Mouse (Mus musculus): ENCODE measurements around the gene Clk4. TPM values are rescaled to one million over a fixed set of nuclear protein-coding genes. Genes with fewer than 3 reads are reported as not detected.

Clk4 gene
- polyA plus RNA-seq, 1 experiment from 2014 or later, result 51.0 TPM

- DNase-seq, result no peak
- Histone ChIP-seq H3K9ac (no peak overlapping the region), H3K36me3 (no peaks in the 10 kb centered on the region), H3K4me3 (replicated peaks) (no peak overlapping the region), H3K9me3 (replicated peaks) (0 out of 2 replicates have a peak, but pooled peaks cover 2% of the 10 kb centered on the region), H3K27me3 (no peaks in the 10 kb centered on the region), H3K27ac (no peak overlapping the region), H3K4me1 (replicated peaks) (peaks cover 5% of the 10 kb centered on the region; the same call in 1 of the 2 replicates), H3K4me2 (no peak overlapping the region)
- 65% methylated on average over 7 of the region's 7 CpGs for WGBS (ENCODE audit: insufficient replicate concordance)
- no peak for ATAC-seq (ENCODE audit: low read depth)
Measured at GRCm38 (mm10) chr11:51315991-51316810, 54.7 kb downstream of the Clk4 start.

- ATAC-seq (ENCODE audit: low read depth) (no peak), DNase-seq (no peak)
Measured at GRCm38 (mm10) chr11:51320609-51321008, 59.1 kb downstream of the Clk4 start.

GRCm38 (mm10) chr11:51326908-51327307 lies 65.4 kb downstream of the Clk4 start:
- ATAC-seq (ENCODE audit: low read depth) (no peak), DNase-seq (no peak)
- H3K4me3 ChIP-seq (replicated peaks), result no peak overlapping the region
- 53% methylated on average over 6 of the region's 6 CpGs for WGBS (ENCODE audit: insufficient replicate concordance)
- H3K9me3 ChIP-seq (replicated peaks), result no peaks in the 10 kb centered on the region
- H3K27me3 ChIP-seq, result no peaks in the 10 kb centered on the region
- H3K36me3 ChIP-seq, result no peaks in the 10 kb centered on the region
- no peak overlapping the region for H3K27ac ChIP-seq
- no peak overlapping the region for H3K9ac ChIP-seq
- H3K4me1 ChIP-seq (replicated peaks), result no peaks in the 10 kb centered on the region
- no peak overlapping the region for H3K4me2 ChIP-seq

More at GRCm38 (mm10) chr11:51320609-51321008, 59.1 kb downstream of the Clk4 start:
- Histone ChIP-seq H3K4me2 (no peak overlapping the region), H3K4me1 (replicated peaks) (no peaks in the 10 kb centered on the region), H3K4me3 (replicated peaks) (no peak overlapping the region), H3K27ac (no peak overlapping the region), H3K9me3 (replicated peaks) (0 out of 2 replicates have a peak, but pooled peaks cover 4% of the 10 kb centered on the region), H3K9ac (no peak overlapping the region), H3K36me3 (no peaks in the 10 kb centered on the region), H3K27me3 (no peaks in the 10 kb centered on the region)

GRCm38 (mm10) chr11:51328387-51328942 lies 66.9 kb downstream of the Clk4 start:
- Histone ChIP-seq H3K27me3 (no peaks in the 10 kb centered on the region), H3K4me1 (replicated peaks) (no peaks in the 10 kb centered on the region), H3K9ac (no peak overlapping the region), H3K4me2 (no peak overlapping the region), H3K4me3 (replicated peaks) (no peak overlapping the region), H3K9me3 (replicated peaks) (0 out of 2 replicates have a peak, but pooled peaks cover 2% of the 10 kb centered on the region), H3K36me3 (no peaks in the 10 kb centered on the region), H3K27ac (no peak overlapping the region)
- ATAC-seq (ENCODE audit: low read depth) (no peak), DNase-seq (no peak)
- WGBS (ENCODE audit: insufficient replicate concordance), result 39% methylated on average over 12 of the region's 12 CpGs

- ATAC-seq (ENCODE audit: low read depth) (no peak), DNase-seq (no peak)
- 60% methylated on average over 11 of the region's 11 CpGs for WGBS (ENCODE audit: insufficient replicate concordance)
- Histone ChIP-seq H3K36me3 (no peaks in the 10 kb centered on the region), H3K27me3 (no peaks in the 10 kb centered on the region), H3K9me3 (replicated peaks) (0 out of 2 replicates have a peak, but pooled peaks cover 2% of the 10 kb centered on the region), H3K4me2 (no peak overlapping the region), H3K4me3 (replicated peaks) (no peak overlapping the region), H3K27ac (no peak overlapping the region), H3K9ac (no peak overlapping the region), H3K4me1 (replicated peaks) (no peaks in the 10 kb centered on the region)
Measured at GRCm38 (mm10) chr11:51329837-51330714, 68.5 kb downstream of the Clk4 start.

Other genes with a start within 250 kb of the Clk4 start
- gene Olfr54, start 247.5 kb upstream of the Clk4 start, polyA plus RNA-seq (2015; fragmentation: Nextera tagmentation; extraction: Ambion mirVana), result not detected in 2 replicates
- not detected in 2 replicates for gene Olfr1375, start 213.6 kb upstream of the Clk4 start, polyA plus RNA-seq (2015; fragmentation: Nextera tagmentation; extraction: Ambion mirVana)
- gene Zfp354a, start 202.5 kb upstream of the Clk4 start, polyA plus RNA-seq (2015; fragmentation: Nextera tagmentation; extraction: Ambion mirVana), result 1.5 and 2.1 TPM in 2 replicates
- gene Gm12569, start 41.3 kb upstream of the Clk4 start, polyA plus RNA-seq (2015; fragmentation: Nextera tagmentation; extraction: Ambion mirVana), result not detected in 2 replicates
- gene BC049762, start 1.3 kb downstream of the Clk4 start, polyA plus RNA-seq (2015; fragmentation: Nextera tagmentation; extraction: Ambion mirVana), result 0.59 TPM in 2 replicates
- 0.30 and 0.37 TPM in 2 replicates for gene Col23a1, start 28.2 kb downstream of the Clk4 start, polyA plus RNA-seq (2015; fragmentation: Nextera tagmentation; extraction: Ambion mirVana)